Mouse (Mus musculus) cerebral cortex, adult 2 months (tissue): ENCODE measurements around the gene Tgtp1.

Experiments
- WGBS: fragments of 180-500 bp; shearing (Covaris S2); methylation state at CpG from one replicate; pipeline ENCODE4 v1.1.7; 2018; 5-methylcytosine and 5-hydroxymethylcytosine counted together

The Tgtp1 gene

GRCm38 (mm10) chr11:48994018-48994417 lies at the start of gene Tgtp1:
TSS of gene Tgtp1 (minus strand) at chr11:48994172.
- WGBS: 56% methylated on average over 2 of the region's 2 CpGs

- 47% methylated on average over 1 of the region's 1 CpGs for WGBS
Observed at GRCm38 (mm10) chr11:49006785-49007184, 12.8 kb upstream of the Tgtp1 start.

DNA sequence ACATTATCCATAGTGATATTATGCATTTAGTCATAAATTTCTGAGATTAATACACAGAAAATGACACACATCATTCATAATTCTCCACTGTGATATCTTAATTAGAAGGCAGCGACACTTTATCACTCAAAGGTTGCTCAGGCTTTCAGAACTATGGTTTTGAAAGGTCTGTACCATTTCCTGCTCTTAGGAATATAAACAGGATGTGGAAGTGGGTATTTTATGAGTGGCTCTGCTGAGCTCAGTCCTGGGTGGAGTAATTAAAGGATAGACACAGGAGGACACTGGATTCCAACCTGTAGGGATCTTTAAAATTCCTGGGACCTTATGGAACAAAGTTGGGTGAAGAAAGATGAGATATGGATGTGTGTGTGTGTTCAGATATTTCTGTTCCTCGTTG lies 12.3 kb upstream of the Tgtp1 start:
- 72% methylated on average over 2 of the region's 2 CpGs for WGBS

GRCm38 (mm10) chr11:49000411-49000810 lies 6.4 kb upstream of the Tgtp1 start:
- 87% methylated on average over 1 of the region's 1 CpGs for WGBS

DNA sequence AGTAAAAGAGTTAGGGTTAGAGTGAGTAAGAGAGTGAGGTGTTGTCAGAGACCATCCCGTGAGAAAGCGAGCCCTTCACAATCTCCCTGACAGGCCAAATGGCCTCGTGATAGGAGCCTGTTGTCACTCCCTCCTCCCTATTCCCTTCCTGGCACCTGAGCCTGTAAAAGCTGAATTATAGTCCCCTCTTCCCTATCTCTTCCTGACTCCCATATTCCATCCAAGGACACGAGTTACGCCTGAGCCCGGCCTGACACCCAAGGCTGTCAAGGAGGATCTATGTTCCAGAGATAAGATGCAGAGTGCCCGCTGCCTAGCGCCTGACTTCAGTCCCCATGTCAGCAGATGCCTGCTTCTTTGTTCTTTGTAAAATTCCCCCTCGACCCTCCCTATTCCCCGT lies 676 bp downstream of the Tgtp1 start:
- WGBS: 91% methylated on average over 10 of the region's 10 CpGs

- WGBS: 71% methylated on average over 4 of the region's 4 CpGs
Observed at GRCm38 (mm10) chr11:48991740-48992520, 2.0 kb downstream of the Tgtp1 start, which contains the start of gene Gm12185. TSS of gene Gm12185 (minus strand) at chr11:48992226.

DNA sequence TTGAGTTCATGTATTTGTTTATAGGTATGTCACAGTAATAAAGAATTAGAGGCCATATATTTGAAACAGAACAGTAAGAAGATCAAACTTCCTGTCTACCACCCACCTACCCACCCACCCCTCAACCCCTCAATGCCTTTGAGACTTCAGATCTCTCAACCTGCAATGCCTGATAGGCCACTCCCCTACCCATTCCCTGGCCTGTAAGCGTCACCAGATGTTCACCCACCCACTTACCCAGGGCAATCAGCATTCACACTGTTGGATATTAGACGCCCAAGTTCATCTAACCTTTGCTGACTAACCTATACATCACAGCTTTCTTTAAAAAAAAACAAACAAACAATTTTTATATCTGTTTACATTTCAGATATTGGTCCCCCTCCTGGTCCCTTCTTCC lies 4.0 kb downstream of the Tgtp1 start:
- WGBS: 87% methylated on average over 2 of the region's 2 CpGs

- 81% methylated on average over 2 of the region's 3 CpGs for WGBS
Observed at GRCm38 (mm10) chr11:48988219-48988618, 5.8 kb downstream of the Tgtp1 start.

GRCm38 (mm10) chr11:48982848-48983247 lies 11.1 kb downstream of the Tgtp1 start:
- no CpG with 5 or more reads among the region's 3 CpGs for WGBS

DNA sequence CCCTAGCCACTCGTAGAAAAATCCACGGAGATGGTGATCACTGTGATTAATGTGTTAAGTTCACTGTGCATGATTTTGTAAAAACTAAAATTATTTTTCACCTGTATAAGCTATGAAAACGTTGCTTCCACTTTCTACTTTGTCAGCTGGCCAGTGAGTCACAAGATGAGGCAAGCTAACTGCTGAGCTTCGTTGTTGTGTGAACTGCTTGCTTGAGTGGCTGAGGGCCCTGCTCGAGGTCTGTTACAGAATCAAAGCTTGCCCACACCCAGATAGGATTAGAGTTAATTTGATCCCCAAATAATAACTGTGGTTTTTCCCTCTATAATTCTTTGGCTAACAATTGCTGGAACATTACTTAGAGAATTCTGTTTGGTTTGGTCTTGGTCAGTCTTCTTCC lies 13.9 kb downstream of the Tgtp1 start:
- WGBS: no CpG with 5 or more reads among the region's 5 CpGs

DNA sequence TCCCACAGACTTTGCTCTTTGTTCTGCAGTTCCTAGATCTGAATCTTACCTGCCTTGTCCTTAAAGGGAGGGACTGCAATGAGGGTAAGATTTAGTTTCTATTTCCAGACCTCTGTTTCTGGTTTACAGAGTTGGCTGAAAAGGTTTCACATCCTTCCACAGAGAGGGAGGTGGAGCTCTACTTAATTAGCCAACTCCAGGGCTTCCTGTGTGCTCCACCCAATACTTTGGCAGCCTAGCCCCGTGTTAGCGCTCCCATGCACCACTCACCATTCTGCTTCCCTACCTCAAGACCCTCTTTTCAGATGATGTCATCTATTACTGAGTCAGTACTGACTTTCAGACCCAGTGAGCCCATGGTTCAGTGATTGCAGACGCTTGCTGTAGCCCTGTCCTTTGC lies 14.7 kb downstream of the Tgtp1 start, which contains the start of gene 9930111J21Rik1:
9930111J21Rik1 (minus strand) TSS at position 148 of the 400 bp plus-strand sequence.
- WGBS: no CpG with 5 or more reads among the region's 3 CpGs

DNA sequence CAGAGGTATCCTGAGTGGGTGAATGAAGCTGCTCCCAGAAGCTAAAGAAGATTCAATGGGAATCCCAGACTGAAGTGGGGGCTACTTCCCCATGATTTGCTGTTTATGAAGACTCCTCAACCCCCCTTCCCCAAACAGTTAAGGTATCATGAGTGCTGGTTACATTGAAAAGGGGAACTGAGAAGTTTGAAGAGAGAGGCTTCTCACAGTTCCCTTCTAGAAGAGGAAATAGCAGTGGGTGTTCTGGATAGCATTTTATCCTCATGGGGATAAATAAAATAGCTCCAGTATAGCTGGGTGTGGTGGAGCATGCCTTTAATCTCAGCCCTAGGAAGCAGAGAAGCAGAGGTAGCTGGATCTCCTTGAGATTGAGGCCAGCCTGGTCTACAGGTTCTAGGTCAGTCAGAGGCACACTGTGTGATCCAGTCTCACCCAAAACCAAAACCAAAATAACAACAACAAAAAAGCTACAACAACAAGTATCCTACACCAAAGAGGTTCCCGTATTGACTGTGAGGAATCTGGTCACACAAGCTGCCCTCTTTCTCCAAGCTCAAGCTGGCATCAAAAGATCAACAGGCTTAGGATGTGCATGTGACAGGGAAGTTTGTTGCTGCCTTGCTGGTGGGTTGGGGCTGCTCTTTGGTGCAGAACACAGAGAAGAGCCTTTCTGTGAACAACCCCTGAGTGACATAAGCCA lies 15.6 kb downstream of the Tgtp1 start, which contains the start of gene Olfr56:
Olfr56 (plus strand) TSS at position 650 of the 700 bp plus-strand sequence.
- WGBS: no CpG with 5 or more reads among the region's 1 CpGs

DNA sequence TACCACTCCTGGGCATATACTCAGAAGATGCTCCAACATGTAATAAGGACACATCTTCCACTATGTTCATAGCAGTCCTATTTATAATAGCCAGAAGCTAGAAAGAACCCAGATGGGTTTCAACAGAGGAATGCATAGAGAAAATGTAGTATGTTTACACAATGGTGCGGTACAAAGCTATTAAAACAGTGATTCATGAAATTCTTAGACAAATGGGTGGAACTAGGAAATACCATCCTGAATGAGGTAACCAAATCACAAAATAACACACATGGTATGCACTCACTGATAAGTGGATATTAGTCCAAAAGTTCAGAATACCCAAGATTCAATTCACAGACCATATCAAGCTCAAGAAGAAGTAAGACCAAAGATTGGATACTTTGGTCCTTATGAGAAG lies 19.3 kb downstream of the Tgtp1 start:
- no CpG with 5 or more reads among the region's 1 CpGs for WGBS

DNA sequence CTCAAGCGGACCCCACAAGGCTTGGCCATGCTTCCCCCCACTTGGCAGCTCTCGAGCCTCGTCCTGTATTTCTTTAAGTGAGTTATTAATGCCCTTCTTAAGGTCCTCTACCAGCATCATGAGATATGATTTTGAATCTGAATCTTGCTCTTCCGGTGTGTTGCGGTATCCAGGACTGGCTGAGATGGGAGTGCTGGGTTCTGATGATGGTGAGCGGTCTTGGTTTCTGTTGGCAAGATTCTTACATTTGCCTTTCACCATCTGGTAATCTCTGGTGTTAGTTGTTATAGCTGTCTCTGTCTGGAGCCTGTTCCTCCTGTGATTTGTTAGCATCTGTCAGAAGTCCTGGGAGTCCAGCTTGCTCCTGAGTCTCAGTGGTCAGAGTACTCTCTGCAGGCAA lies 47.9 kb downstream of the Tgtp1 start, which contains the start of gene Psme2b:
Psme2b (minus strand) TSS at position 101 of the 400 bp plus-strand sequence.
- 97% methylated on average over 6 of the region's 6 CpGs for WGBS
